Mouse (Mus musculus) testis, adult 2 months (tissue): ENCODE data around the gene Dok4.

Experiments used
- CTCF ChIP-seq: fragments of 200-500 bp; IDR thresholded peaks from 2 replicates; pipeline ENCODE4 v1.5.1; 2012; ENCODE audit warnings: low read depth, mild to moderate bottlenecking, inconsistent platforms, low read length, moderate library complexity; ENCODE audit not compliant: control insufficient read depth, insufficient read depth, insufficient replicate concordance
- POLR2A ChIP-seq: fragments of 200-500 bp; IDR thresholded peaks from 2 replicates; pipeline ENCODE4 v1.6.1; 2012; ENCODE audit warnings: low read depth, mild to moderate bottlenecking, inconsistent platforms, low read length, moderate library complexity; ENCODE audit not compliant: control insufficient read depth

DNA sequence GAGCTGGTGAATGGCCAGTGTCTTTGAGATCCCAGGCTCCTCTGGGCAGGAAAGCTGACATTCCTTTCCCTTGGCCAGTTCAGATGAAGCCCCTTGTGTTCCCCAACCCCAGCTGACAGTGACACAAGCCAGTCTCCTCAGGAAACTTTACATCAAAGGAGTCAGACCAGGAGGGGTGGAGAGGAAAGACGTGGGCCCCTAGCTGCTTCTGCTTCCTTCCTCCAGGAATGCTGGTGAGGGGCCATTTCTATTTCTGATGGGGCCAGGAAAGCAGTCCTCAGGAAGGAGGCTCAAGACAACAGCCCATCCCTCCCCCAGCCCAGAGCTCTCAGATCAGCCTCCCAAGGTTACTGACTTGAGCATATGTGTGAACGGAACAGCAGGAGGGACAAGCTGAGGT is 16.8 kb upstream of the Dok4 start:
- TF ChIP-seq CTCF: no peak
- TF ChIP-seq POLR2A: no peak
